Mouse (Mus musculus): ENCODE data around the gene Zmym1.

GRCm38 (mm10) chr4:127064051-127064450 is 3.1 kb upstream of the Zmym1 start:
- no peak for TF ChIP-seq CHD1 (IDR thresholded peaks at IDR 0.05; ENCODE audit: low read depth, low read length)
- TF ChIP-seq ETS1 (IDR thresholded peaks at IDR 0.05; ENCODE audit: low read depth, low read length): no peak
- no peak for TF ChIP-seq CTCF (IDR thresholded peaks at IDR 0.05 in 2 of 3, conservative IDR thresholded peaks at IDR 0.05 in 1 of 3; ENCODE audit: control insufficient read depth in 1 of 3, insufficient read depth in 1 of 3, low read depth in 2 of 3, low read length in 3 of 3, poor library complexity in 1 of 3, severe bottlenecking in 1 of 3)
- TF ChIP-seq EP300 (IDR thresholded peaks at IDR 0.05; ENCODE audit: low read depth in 1 of 2, low read length in 2 of 2): no peak
- TF ChIP-seq POLR2AphosphoS5 (IDR thresholded peaks at IDR 0.05; ENCODE audit: borderline replicate concordance, low read depth, low read length): no peak
- no peak for TF ChIP-seq TAL1 (IDR thresholded peaks at IDR 0.05; ENCODE audit: low read length)
- TF ChIP-seq MAZ (IDR thresholded peaks at IDR 0.05; ENCODE audit: low read depth, low read length): no peak
- TF ChIP-seq ELF1 (IDR thresholded peaks at IDR 0.05; ENCODE audit: low read depth, low read length): no peak
- no peak for TF ChIP-seq POLR2A (IDR thresholded peaks at IDR 0.05; ENCODE audit: control insufficient read depth in 1 of 2, insufficient read depth in 1 of 2, low read depth in 1 of 2, low read length in 2 of 2, poor library complexity in 1 of 2)

Data from MEL (cell line).